Mouse (Mus musculus) MN1 (cell line): ENCODE data around the gene Trit1.

ENCODE experiments used
- DNase-seq: peaks from one replicate; pipeline ENCODE4 v3.0.0-alpha.2; 2016; ENCODE audit warnings: low spot score

Trit1 gene

GRCm38 (mm10) chr4:123050681-123051211 lies 34.3 kb downstream of the Trit1 start:
- DNase-seq, result peak; percentile 92

GRCm38 (mm10) chr4:123053179-123053578 lies 36.8 kb downstream of the Trit1 start:
- no peak for DNase-seq

GRCm38 (mm10) chr4:123054172-123054790 lies 37.9 kb downstream of the Trit1 start:
- DNase-seq, result no peak

GRCm38 (mm10) chr4:123056560-123057109 lies 40.2 kb downstream of the Trit1 start:
- no peak for DNase-seq

GRCm38 (mm10) chr4:123057957-123058356 lies 41.6 kb downstream of the Trit1 start:
- no peak for DNase-seq

- no peak for DNase-seq
Observed at GRCm38 (mm10) chr4:123061744-123062143, 45.3 kb downstream of the Trit1 start.

- DNase-seq, result no peak
Observed at GRCm38 (mm10) chr4:123068646-123069045, 52.2 kb downstream of the Trit1 start.

- peak; percentile 30 for DNase-seq
Observed at GRCm38 (mm10) chr4:123071266-123071966, 55.0 kb downstream of the Trit1 start.

- DNase-seq, result no peak
Observed at GRCm38 (mm10) chr4:123076928-123077327, 60.5 kb downstream of the Trit1 start.

- DNase-seq, result no peak
Observed at GRCm38 (mm10) chr4:123078231-123078630, 61.8 kb downstream of the Trit1 start.

- DNase-seq, result no peak
Observed at GRCm38 (mm10) chr4:123080791-123081190, 64.4 kb downstream of the Trit1 start.

- peak; percentile 61 for DNase-seq
Observed at GRCm38 (mm10) chr4:123082283-123083163, 66.1 kb downstream of the Trit1 start.

GRCm38 (mm10) chr4:123083323-123083902 lies 67.0 kb downstream of the Trit1 start:
- no peak for DNase-seq

GRCm38 (mm10) chr4:123085290-123085689 lies 68.9 kb downstream of the Trit1 start:
- DNase-seq, result no peak

- no peak for DNase-seq
Observed at GRCm38 (mm10) chr4:123086381-123086780, 70.0 kb downstream of the Trit1 start.

- DNase-seq, result no peak
Observed at GRCm38 (mm10) chr4:123092621-123093020, 76.2 kb downstream of the Trit1 start.

- DNase-seq, result no peak
Observed at GRCm38 (mm10) chr4:123093064-123093776, 76.8 kb downstream of the Trit1 start.

GRCm38 (mm10) chr4:123093869-123094268 lies 77.5 kb downstream of the Trit1 start:
- DNase-seq, result no peak
